Mouse (Mus musculus) hindbrain, embryonic 10.5 days (tissue): ENCODE results near the gene Gm20605. TPM values are rescaled to one million over a fixed set of nuclear protein-coding genes. Genes with fewer than 3 reads are reported as not detected.
"Not testable (repeated sequence)": the region's sequence is repeated elsewhere in the genome, so short reads cannot be mapped to it uniquely, and the experiment has no call there.

Experiments
- DNase-seq: peaks from one replicate; pipeline ENCODE4 v3.0.0-alpha.2; 2017; ENCODE audit warnings: low spot score
- H3K27ac ChIP-seq: fragments of 300-500 bp; sonication (generic); 2 replicates; pipeline ENCODE4 v1.5.1; 2016; ENCODE audit warnings: mild to moderate bottlenecking, moderate library complexity
- H3K27me3 ChIP-seq: fragments of 300-500 bp; sonication (generic); 2 replicates; pipeline ENCODE4 v1.6.1; 2016; ENCODE audit warnings: mild to moderate bottlenecking; ENCODE audit not compliant: poor library complexity, insufficient read depth, severe bottlenecking
- H3K36me3 ChIP-seq: fragments of 300-500 bp; sonication (generic); 2 replicates; pipeline ENCODE4 v1.6.1; 2016; ENCODE audit warnings: mild to moderate bottlenecking, moderate library complexity
- H3K4me1 ChIP-seq: fragments of 300-500 bp; sonication (generic); replicated peaks from 2 replicates; pipeline ENCODE4 v1.6.1; 2016; ENCODE audit warnings: mild to moderate bottlenecking
- H3K4me3 ChIP-seq: fragments of 300-500 bp; sonication (generic); 2 replicates; pipeline ENCODE4 v1.5.1; 2016; ENCODE audit warnings: mild to moderate bottlenecking, moderate library complexity
- H3K9me3 ChIP-seq: fragments of 300-500 bp; sonication (generic); 2 replicates; pipeline ENCODE4 v1.6.1; 2016; ENCODE audit warnings: mild to moderate bottlenecking, moderate library complexity
- WGBS: fragments of 180-500 bp; shearing (Covaris S2); methylation state at CpG from one replicate; pipeline ENCODE4 v1.1.7; 2016; 5-methylcytosine and 5-hydroxymethylcytosine counted together
- polyA plus RNA-seq: library from polyadenylated mRNA; unstranded; fragments of >200 nt; fragmentation: Nextera tagmentation; extraction: Ambion mirVana; gene quantifications from 2 replicates; pipeline ENCODE4 v1.2.1, GENCODE M21; 2016

Gm20605 gene
- polyA plus RNA-seq, 1 experiment from 2014 or later, result 14.9 TPM

GRCm38 (mm10) chr5:137600619-137601364, 28.2 kb upstream of the Gm20605 start, which contains the start of gene Mospd3:
TSS of gene Mospd3 (minus strand) at chr5:137601058.
- peak within 1 kb of the TSS; percentile 81 for H3K4me3 ChIP-seq
- H3K4me1 ChIP-seq, result peaks cover 50% of the 10 kb centered on the region
- H3K27ac ChIP-seq, result peak within 1 kb of the TSS; percentile 96
- peaks cover 23% of the 10 kb centered on the region for H3K36me3 ChIP-seq
- under 1% methylated on average over 41 of the region's 41 CpGs for WGBS
- H3K27me3 ChIP-seq, result no peaks in the 10 kb centered on the region
- DNase-seq, result peak; percentile 96
- no peaks in the 10 kb centered on the region for H3K9me3 ChIP-seq

- Histone ChIP-seq H3K4me1 (peaks cover 50% of the 10 kb centered on the region), H3K27ac (peak overlapping the region; percentile 96), H3K9me3 (no peaks in the 10 kb centered on the region), H3K27me3 (no peaks in the 10 kb centered on the region), H3K36me3 (peaks cover 29% of the 10 kb centered on the region), H3K4me3 (peak overlapping the region; percentile 81)
- WGBS, result 1% methylated on average over 22 of the region's 22 CpGs
- DNase-seq, result peak; percentile 51
Observed at GRCm38 (mm10) chr5:137601365-137601729, 27.6 kb upstream of the Gm20605 start.

- peaks cover 18% of the 10 kb centered on the region for H3K36me3 ChIP-seq
- WGBS, result 13% methylated on average over 26 of the region's 26 CpGs
- H3K4me1 ChIP-seq, result peaks cover 57% of the 10 kb centered on the region
- peak overlapping the region; percentile 43 for H3K4me3 ChIP-seq
- H3K27me3 ChIP-seq, result peaks cover 39% of the 10 kb centered on the region
- no peak for DNase-seq
- peak overlapping the region; percentile 69 for H3K27ac ChIP-seq
- no peaks in the 10 kb centered on the region for H3K9me3 ChIP-seq
Observed at GRCm38 (mm10) chr5:137607860-137608653, 20.9 kb upstream of the Gm20605 start.

- Histone ChIP-seq H3K27me3 (peaks cover 39% of the 10 kb centered on the region), H3K36me3 (peaks cover 18% of the 10 kb centered on the region), H3K27ac (peak overlapping the region; percentile 69), H3K4me1 (peaks cover 61% of the 10 kb centered on the region), H3K4me3 (peak overlapping the region; percentile 43), H3K9me3 (no peaks in the 10 kb centered on the region)
- WGBS, result 16% methylated on average over 23 of the region's 23 CpGs
- DNase-seq, result no peak
Observed at GRCm38 (mm10) chr5:137608654-137609190, 20.3 kb upstream of the Gm20605 start.

- peaks cover 18% of the 10 kb centered on the region for H3K36me3 ChIP-seq
- no peaks in the 10 kb centered on the region for H3K9me3 ChIP-seq
- 63% methylated on average over 3 of the region's 3 CpGs for WGBS
- DNase-seq, result no peak
- 0 out of 2 replicates have a peak overlapping the region, but pooled peaks have one; percentile 16 for H3K4me3 ChIP-seq
- peaks cover 39% of the 10 kb centered on the region for H3K27me3 ChIP-seq
- peaks cover 63% of the 10 kb centered on the region for H3K4me1 ChIP-seq
- H3K27ac ChIP-seq, result no peak overlapping the region
Observed at GRCm38 (mm10) chr5:137609292-137609691, 19.7 kb upstream of the Gm20605 start.

- Histone ChIP-seq H3K4me3 (peak overlapping the region; percentile 30), H3K9me3 (no peaks in the 10 kb centered on the region), H3K4me1 (peaks cover 63% of the 10 kb centered on the region), H3K36me3 (peaks cover 16% of the 10 kb centered on the region), H3K27ac (peak overlapping the region; percentile 86), H3K27me3 (peaks cover 39% of the 10 kb centered on the region)
- no peak for DNase-seq
- 58% methylated on average over 4 of the region's 4 CpGs for WGBS
Observed at GRCm38 (mm10) chr5:137610056-137610455, 18.9 kb upstream of the Gm20605 start.

GRCm38 (mm10) chr5:137610548-137611244, 18.3 kb upstream of the Gm20605 start:
- peak overlapping the region; percentile 86 for H3K27ac ChIP-seq
- peaks cover 39% of the 10 kb centered on the region for H3K27me3 ChIP-seq
- H3K4me3 ChIP-seq, result peak overlapping the region; percentile 30
- H3K36me3 ChIP-seq, result peaks cover 10% of the 10 kb centered on the region
- peaks cover 63% of the 10 kb centered on the region for H3K4me1 ChIP-seq
- peak; percentile 83 for DNase-seq
- no peaks in the 10 kb centered on the region for H3K9me3 ChIP-seq
- 13% methylated on average over 12 of the region's 12 CpGs for WGBS

GRCm38 (mm10) chr5:137611245-137611602, 17.8 kb upstream of the Gm20605 start:
- WGBS, result 17% methylated on average over 6 of the region's 6 CpGs
- Histone ChIP-seq H3K4me1 (peaks cover 63% of the 10 kb centered on the region), H3K27ac (peak overlapping the region; percentile 86), H3K4me3 (peak overlapping the region; percentile 30), H3K36me3 (peaks cover 5% of the 10 kb centered on the region), H3K27me3 (peaks cover 39% of the 10 kb centered on the region), H3K9me3 (no peaks in the 10 kb centered on the region)
- DNase-seq, result peak; percentile 79

- Histone ChIP-seq H3K9me3 (no peaks in the 10 kb centered on the region), H3K4me3 (peak overlapping the region; percentile 4; the same call in 1 of the 2 replicates), H3K27ac (peak overlapping the region; percentile 86), H3K36me3 (no peaks in the 10 kb centered on the region), H3K27me3 (peaks cover 23% of the 10 kb centered on the region), H3K4me1 (peaks cover 58% of the 10 kb centered on the region)
- no peak for DNase-seq
- WGBS, result 69% methylated on average over 5 of the region's 5 CpGs
Observed at GRCm38 (mm10) chr5:137613076-137613475, 15.9 kb upstream of the Gm20605 start.

- Histone ChIP-seq H3K27me3 (peaks cover 19% of the 10 kb centered on the region), H3K4me3 (peak within 1 kb of the TSS; percentile 4; the same call in 1 of the 2 replicates), H3K27ac (peak within 1 kb of the TSS; percentile 86), H3K36me3 (no peaks in the 10 kb centered on the region), H3K4me1 (peaks cover 53% of the 10 kb centered on the region), H3K9me3 (no peaks in the 10 kb centered on the region)
- 61% methylated on average over 11 of the region's 11 CpGs for WGBS
- DNase-seq, result no peak
Observed at GRCm38 (mm10) chr5:137613550-137613949, 15.4 kb upstream of the Gm20605 start, which contains the start of gene Pcolce. TSS of gene Pcolce (minus strand) at chr5:137613784.

- not testable (repeated sequence) for H3K9me3 ChIP-seq, H3K27me3 ChIP-seq
- 94% methylated on average over 2 of the region's 2 CpGs for WGBS
Observed at GRCm38 (mm10) chr5:137614921-137615320, 14.1 kb upstream of the Gm20605 start.

GRCm38 (mm10) chr5:137615347-137615746, 13.6 kb upstream of the Gm20605 start:
- H3K4me1 ChIP-seq, result peaks cover 36% of the 10 kb centered on the region
- 0 out of 2 replicates have a peak, but pooled peaks cover 3% of the 10 kb centered on the region for H3K27me3 ChIP-seq
- 88% methylated on average over 7 of the region's 7 CpGs for WGBS
- no peaks in the 10 kb centered on the region for H3K36me3 ChIP-seq
- no peaks in the 10 kb centered on the region for H3K9me3 ChIP-seq
- no peak overlapping the region for H3K27ac ChIP-seq
- no peak for DNase-seq
- no peak overlapping the region for H3K4me3 ChIP-seq

More at GRCm38 (mm10) chr5:137614921-137615320, 14.1 kb upstream of the Gm20605 start:
- H3K36me3 ChIP-seq, DNase-seq, H3K4me3 ChIP-seq, H3K27ac ChIP-seq: not testable (repeated sequence)
- H3K4me1 ChIP-seq, result peaks cover 41% of the 10 kb centered on the region
